Mouse (Mus musculus) liver, postnatal 0 days (tissue): ENCODE data around the gene Gm17657. TPM values are rescaled to one million over a fixed set of nuclear protein-coding genes. Genes with fewer than 3 reads are reported as not detected.

Experiments
- ATAC-seq: fragments of 200-750 bp; cut with Nextera tagmentation; 2 replicates; pipeline ENCODE4 v1.8.0; 2017; ENCODE audit warnings: mild to moderate bottlenecking, moderate library complexity
- DNase-seq: peaks from one replicate; pipeline ENCODE4 v3.0.0-alpha.2; 2016
- H3K27ac ChIP-seq: fragments of 300-500 bp; sonication (generic); 2 replicates; pipeline ENCODE4 v1.5.1; 2014; ENCODE audit warnings: antibody characterized with exemption, moderate library complexity, mild to moderate bottlenecking, low read depth
- H3K27me3 ChIP-seq: fragments of 300-500 bp; sonication (generic); 2 replicates; pipeline ENCODE4 v1.6.1; 2014; ENCODE audit warnings: low read length, control low read depth, mixed read lengths; ENCODE audit not compliant: insufficient read depth
- H3K36me3 ChIP-seq: fragments of 300-500 bp; sonication (generic); replicated peaks from 2 replicates; pipeline ENCODE4 v1.6.1; 2014; ENCODE audit warnings: mild to moderate bottlenecking, control low read depth, low read length, moderate library complexity, mixed read lengths; ENCODE audit not compliant: insufficient read depth
- H3K4me1 ChIP-seq: fragments of 300-500 bp; sonication (generic); 2 replicates; pipeline ENCODE4 v1.6.1; 2014; ENCODE audit warnings: antibody characterized with exemption, mild to moderate bottlenecking, control low read depth; ENCODE audit not compliant: insufficient read depth
- H3K4me2 ChIP-seq: fragments of 300-500 bp; sonication (generic); 2 replicates; pipeline ENCODE4 v1.6.1; 2014; ENCODE audit warnings: low read depth, mild to moderate bottlenecking, low read length, moderate library complexity, mixed read lengths
- H3K4me3 ChIP-seq: fragments of 300-500 bp; sonication (generic); 2 replicates; pipeline ENCODE4 v1.5.1; 2014; ENCODE audit warnings: low read depth, low read length
- H3K9ac ChIP-seq: fragments of 300-500 bp; sonication (generic); replicated peaks from 2 replicates; pipeline ENCODE4 v1.6.1; 2014; ENCODE audit warnings: mild to moderate bottlenecking, moderate library complexity
- H3K9me3 ChIP-seq: fragments of 300-500 bp; sonication (generic); 2 replicates; pipeline ENCODE4 v1.6.1; 2016; ENCODE audit warnings: mild to moderate bottlenecking, control low read depth, low read length, mixed read lengths
- CTCF ChIP-seq: sonication (generic); IDR thresholded peaks from 2 replicates; pipeline ENCODE4 v1.5.1; 2016; ENCODE audit warnings: antibody characterized with exemption, low read depth
- EP300 ChIP-seq: IDR thresholded peaks from 2 replicates; pipeline ENCODE4 v1.6.1; 2016; ENCODE audit warnings: antibody characterized with exemption, low read depth, mild to moderate bottlenecking
- WGBS: fragments of 180-500 bp; shearing (Covaris S2); extraction: QIAGEN DNeasy Blood & Tissue Kit; methylation state at CpG from one replicate; pipeline ENCODE4 v1.1.7; 2014; ENCODE audit not compliant: insufficient replicate concordance; 5-methylcytosine and 5-hydroxymethylcytosine counted together
- polyA plus RNA-seq: library from polyadenylated mRNA; unstranded; fragments of >200 nt; fragmentation: Nextera tagmentation; extraction: Ambion mirVana; gene quantifications from 2 replicates; pipeline ENCODE4 v1.2.1, GENCODE M21; 2015

Gene Gm17657
- polyA plus RNA-seq, 1 experiment from 2014 or later: not detected

DNA sequence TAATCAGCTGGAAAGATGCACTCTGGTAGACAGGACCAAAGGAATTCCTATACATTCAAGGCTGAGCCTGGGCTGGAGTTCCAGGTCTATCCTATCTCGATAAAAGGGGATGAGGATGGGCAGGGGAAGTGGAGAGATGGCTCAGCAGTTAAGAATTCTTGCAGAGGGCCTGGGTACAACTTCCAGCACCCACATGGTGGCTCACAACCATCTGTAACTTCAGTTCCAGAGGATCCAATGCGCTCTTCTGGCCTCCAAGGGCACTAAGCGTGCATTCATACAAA is 52.4 kb downstream of the Gm17657 start:
- H3K27me3 ChIP-seq: no peaks in the 10 kb centered on the region
- no peak for ATAC-seq
- H3K27ac ChIP-seq: peak overlapping the region; percentile 84
- H3K4me1 ChIP-seq: peaks cover 60% of the 10 kb centered on the region
- TF ChIP-seq EP300: 0 out of 2 replicates have a peak, but pooled peaks have one; percentile 32
- TF ChIP-seq CTCF: no peak
- 77% methylated on average over 3 of the region's 3 CpGs for WGBS
- H3K36me3 ChIP-seq: peaks cover 26% of the 10 kb centered on the region
- DNase-seq: no peak
- H3K4me2 ChIP-seq: no peak overlapping the region
- no peak overlapping the region for H3K4me3 ChIP-seq
- H3K9me3 ChIP-seq: no peaks in the 10 kb centered on the region
- 0 out of 2 replicates have a peak overlapping the region, but pooled peaks have one; percentile 19 for H3K9ac ChIP-seq

DNA sequence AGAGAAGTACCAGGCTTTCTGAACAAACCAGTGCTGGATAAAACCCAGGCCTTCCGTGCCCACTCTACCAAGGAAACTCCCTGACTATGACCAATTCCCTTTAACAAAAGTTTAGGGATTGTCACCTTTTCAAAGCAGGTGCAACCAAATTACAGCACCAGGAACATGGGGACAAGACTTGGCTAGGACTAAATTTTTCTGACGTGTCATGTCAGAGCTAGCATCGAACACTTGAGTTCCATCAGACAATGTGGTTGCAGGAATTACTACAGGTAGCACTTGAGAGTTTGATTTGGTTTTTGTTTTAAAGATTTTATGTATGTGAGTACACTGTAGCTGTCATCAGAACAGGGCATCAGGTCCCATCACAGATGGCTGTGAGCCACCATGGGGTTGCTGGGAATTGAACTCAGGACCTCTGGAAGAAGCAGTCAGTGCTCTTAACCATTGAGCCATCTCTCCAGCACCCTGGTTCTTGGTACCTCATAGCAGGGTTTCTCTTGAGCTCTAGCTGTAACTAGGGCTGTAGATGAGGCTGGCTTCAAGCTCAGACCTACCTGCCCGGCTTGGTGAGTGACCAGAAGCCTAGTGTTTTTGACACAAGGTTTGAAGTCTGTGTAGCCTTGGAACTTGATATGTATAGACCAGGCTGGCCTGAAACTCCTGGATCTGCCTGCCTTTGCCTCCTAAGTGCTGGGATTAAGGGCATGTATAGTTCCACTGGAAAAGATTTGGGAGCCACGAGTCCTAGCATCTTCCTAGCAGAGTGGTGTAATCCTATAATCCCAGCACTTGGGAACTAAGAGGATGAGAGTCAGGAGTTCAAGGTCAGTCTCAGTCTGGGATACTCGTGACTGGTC is 53.0 kb downstream of the Gm17657 start:
- no peak overlapping the region for H3K4me3 ChIP-seq
- H3K4me1 ChIP-seq: peaks cover 55% of the 10 kb centered on the region
- H3K9ac ChIP-seq: peak overlapping the region; percentile 19
- no peak; the same call in 1 of the 2 replicates for ATAC-seq
- 71% methylated on average over 6 of the region's 6 CpGs for WGBS
- H3K27ac ChIP-seq: peak overlapping the region; percentile 84
- TF ChIP-seq EP300: peak; percentile 14; the same call in 1 of the 2 replicates
- TF ChIP-seq CTCF: no peak
- H3K27me3 ChIP-seq: no peaks in the 10 kb centered on the region
- no peak for DNase-seq
- H3K9me3 ChIP-seq: no peaks in the 10 kb centered on the region
- H3K4me2 ChIP-seq: peak overlapping the region; percentile 7; the same call in 1 of the 2 replicates
- peaks cover 32% of the 10 kb centered on the region for H3K36me3 ChIP-seq

DNA sequence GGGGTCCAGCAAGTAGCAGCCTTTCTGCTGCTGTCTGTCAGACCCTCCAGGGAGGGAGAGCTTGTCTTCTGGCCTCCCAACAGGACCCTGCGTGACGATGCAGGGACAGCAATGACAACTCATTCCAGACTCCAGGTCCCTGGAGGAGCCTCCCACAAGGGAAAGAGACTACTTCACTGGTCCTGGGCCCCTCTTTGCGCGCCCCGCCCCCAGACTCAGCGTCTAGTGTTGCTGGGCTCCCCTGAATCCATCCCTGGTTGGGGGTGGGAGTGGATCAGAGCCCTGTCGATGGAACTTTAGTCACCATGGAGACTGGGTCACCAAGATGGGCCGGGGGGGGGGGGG is 54.7 kb downstream of the Gm17657 start:
- H3K4me3 ChIP-seq: peak overlapping the region; percentile 96
- no peaks in the 10 kb centered on the region for H3K9me3 ChIP-seq
- WGBS: 49% methylated on average over 7 of the region's 8 CpGs
- no peak for TF ChIP-seq EP300
- no peak for TF ChIP-seq CTCF
- H3K27me3 ChIP-seq: no peaks in the 10 kb centered on the region
- peak overlapping the region; percentile 100 for H3K9ac ChIP-seq
- peaks cover 38% of the 10 kb centered on the region for H3K4me1 ChIP-seq
- H3K27ac ChIP-seq: peak overlapping the region; percentile 99
- peaks cover 34% of the 10 kb centered on the region for H3K36me3 ChIP-seq
- ATAC-seq (no peak), DNase-seq (no peak)
- H3K4me2 ChIP-seq: peak overlapping the region; percentile 89

DNA sequence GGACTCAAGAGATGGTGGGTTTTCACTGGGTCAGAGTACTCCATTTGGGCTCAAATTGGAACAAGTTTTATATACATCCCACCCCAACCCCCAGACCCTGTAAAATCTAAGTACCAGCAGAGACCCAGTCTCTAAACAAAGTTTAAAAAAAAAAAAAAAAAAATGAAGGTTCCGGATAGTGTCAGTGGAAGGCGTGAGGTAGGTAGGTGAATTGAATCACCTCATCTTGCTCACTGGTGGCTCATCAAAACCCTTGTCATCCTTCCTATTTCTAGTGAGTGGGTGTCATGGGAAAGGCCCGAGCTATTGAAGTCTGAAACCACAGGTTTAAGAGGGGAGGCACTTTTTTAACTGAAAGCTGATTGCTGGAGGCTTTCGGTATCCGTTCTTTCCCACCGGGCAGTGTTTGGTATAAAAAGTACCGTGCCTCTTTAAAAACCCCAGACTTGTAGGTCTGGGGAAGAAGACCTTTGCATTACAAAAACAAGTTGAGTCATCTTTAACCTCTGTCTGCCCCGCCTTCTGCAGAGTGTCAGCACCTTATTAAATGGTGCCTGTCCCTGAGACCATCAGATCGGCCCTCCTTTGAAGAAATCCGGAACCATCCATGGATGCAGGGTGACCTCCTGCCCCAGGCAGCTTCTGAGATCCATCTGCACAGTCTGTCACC is 55.2 kb downstream of the Gm17657 start:
- no peaks in the 10 kb centered on the region for H3K9me3 ChIP-seq
- 45% methylated on average over 10 of the region's 10 CpGs for WGBS
- H3K36me3 ChIP-seq: peaks cover 34% of the 10 kb centered on the region
- peak; percentile 34 for DNase-seq
- H3K4me3 ChIP-seq: peak overlapping the region; percentile 96
- ATAC-seq: no peak
- peak overlapping the region; percentile 100 for H3K9ac ChIP-seq
- no peak for TF ChIP-seq EP300
- TF ChIP-seq CTCF: no peak
- no peaks in the 10 kb centered on the region for H3K27me3 ChIP-seq
- H3K4me1 ChIP-seq: peaks cover 34% of the 10 kb centered on the region
- H3K4me2 ChIP-seq: peak overlapping the region; percentile 89
- H3K27ac ChIP-seq: peak overlapping the region; percentile 99

DNA sequence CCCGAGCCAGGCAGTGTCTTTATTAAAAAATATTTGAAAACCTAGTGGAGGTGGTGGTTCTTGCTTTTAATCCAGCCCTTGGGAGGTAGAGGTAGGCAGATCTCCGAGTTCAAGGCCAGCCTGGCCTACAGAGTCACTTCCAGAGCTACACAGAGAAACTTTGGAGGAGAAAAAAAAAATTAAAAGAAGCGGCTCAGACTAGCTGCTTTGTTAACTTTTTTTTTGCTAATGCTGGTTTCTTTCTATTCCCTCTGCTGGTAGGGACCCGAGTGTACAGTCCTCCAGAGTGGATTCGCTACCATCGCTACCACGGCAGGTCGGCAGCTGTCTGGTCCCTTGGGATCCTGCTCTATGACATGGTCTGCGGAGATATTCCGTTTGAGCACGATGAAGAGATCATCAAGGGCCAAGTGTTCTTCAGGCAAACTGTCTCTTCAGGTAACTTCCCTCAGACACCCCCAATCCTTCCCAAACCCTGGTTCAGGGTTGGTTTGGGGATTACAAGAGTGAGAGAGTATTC is 55.9 kb downstream of the Gm17657 start:
- Histone ChIP-seq H3K4me1 (peaks cover 39% of the 10 kb centered on the region), H3K36me3 (peaks cover 34% of the 10 kb centered on the region), H3K4me3 (peak overlapping the region; percentile 96), H3K27me3 (no peaks in the 10 kb centered on the region), H3K9ac (peak overlapping the region; percentile 100), H3K27ac (peak overlapping the region; percentile 99), H3K9me3 (no peaks in the 10 kb centered on the region), H3K4me2 (peak overlapping the region; percentile 89)
- WGBS: 47% methylated on average over 11 of the region's 11 CpGs
- peak; percentile 37 for DNase-seq
- TF ChIP-seq CTCF (peak; percentile 16; the same call in 1 of the 2 replicates), EP300 (no peak)
- no peak for ATAC-seq
